8 mouse cellular contexts compared by ENCODE assay signal in genomic region chr13:111461424-111461823, GRCm38 (mm10). TPM values are rescaled to one million over a fixed set of nuclear protein-coding genes. Genes with fewer than 3 reads are reported as not detected.
DNase-seq lines count a peak whose midpoint lies in the region; ATAC-seq and TF ChIP-seq lines count a peak whose summit lies in the region.

No protein-coding gene starts in this region.

- TF ChIP-seq CTCF in heart, adult 2 months (IDR thresholded peaks at IDR 0.05), result peak; percentile 92

- no peak overlapping the region for H3K27ac ChIP-seq in heart, adult 2 months
- H3K27ac ChIP-seq in heart, embryonic 10.5 days, result no peak overlapping the region
- H3K27ac ChIP-seq in midbrain, embryonic 12.5 days (replicated peaks), result no peak overlapping the region
- no peak overlapping the region for H3K27ac ChIP-seq in midbrain, embryonic 10.5 days (replicated peaks)

- H3K9ac ChIP-seq in heart, adult 2 months (ENCODE audit: low read depth, low read length), result no peak overlapping the region
- no peak overlapping the region for H3K9ac ChIP-seq in midbrain, embryonic 12.5 days (replicated peaks)

- no peak for DNase-seq in heart, adult 2 months
- DNase-seq in heart, embryonic 10.5 days (ENCODE audit: low spot score), result no peak
- DNase-seq in midbrain, embryonic 10.5 days (ENCODE audit: low spot score), result no peak
- peak; percentile 20 for DNase-seq in fibroblast of lung, adult 2 months (ENCODE audit: low read depth)
- DNase-seq in testis, postnatal 10 days (ENCODE audit: low spot score), result no peak
- DNase-seq in adrenal gland, adult 8-10 months, result no peak

- H3K36me3 ChIP-seq in heart, adult 2 months (ENCODE audit: control insufficient read depth, insufficient read depth, low read length), result peaks cover 24% of the 10 kb centered on the region
- peaks cover 27% of the 10 kb centered on the region for H3K36me3 ChIP-seq in heart, embryonic 10.5 days
- H3K36me3 ChIP-seq in midbrain, embryonic 12.5 days, result peaks cover 6% of the 10 kb centered on the region; the same call in 1 of the 2 replicates
- H3K36me3 ChIP-seq in midbrain, embryonic 10.5 days, result peaks cover 36% of the 10 kb centered on the region

- no peak overlapping the region for H3K4me3 ChIP-seq in heart, adult 2 months
- H3K4me3 ChIP-seq in heart, embryonic 10.5 days, result no peak overlapping the region
- H3K4me3 ChIP-seq in midbrain, embryonic 12.5 days, result no peak overlapping the region
- no peak overlapping the region for H3K4me3 ChIP-seq in midbrain, embryonic 10.5 days

- no peak overlapping the region for H3K4me2 ChIP-seq in midbrain, embryonic 12.5 days (replicated peaks)

- no peak for TF ChIP-seq POLR2A in heart, adult 2 months (IDR thresholded peaks at IDR 0.05; ENCODE audit: insufficient read depth, low read depth, low read length)

- H3K4me1 ChIP-seq in heart, adult 2 months (ENCODE audit: control insufficient read depth, insufficient read depth, low read length), result peaks cover 2% of the 10 kb centered on the region
- H3K4me1 ChIP-seq in heart, embryonic 10.5 days, result peaks cover 7% of the 10 kb centered on the region
- no peaks in the 10 kb centered on the region for H3K4me1 ChIP-seq in midbrain, embryonic 12.5 days
- H3K4me1 ChIP-seq in midbrain, embryonic 10.5 days, result no peaks in the 10 kb centered on the region

- H3K27me3 ChIP-seq in heart, adult 2 months (ENCODE audit: control insufficient read depth, insufficient read depth, low read length), result no peaks in the 10 kb centered on the region
- no peaks in the 10 kb centered on the region for H3K27me3 ChIP-seq in heart, embryonic 10.5 days (ENCODE audit: insufficient read depth, poor library complexity, severe bottlenecking)
- H3K27me3 ChIP-seq in midbrain, embryonic 12.5 days, result no peaks in the 10 kb centered on the region
- H3K27me3 ChIP-seq in midbrain, embryonic 10.5 days (ENCODE audit: low read depth, poor library complexity, severe bottlenecking), result no peaks in the 10 kb centered on the region

- 0 out of 2 replicates have a peak, but pooled peaks have one; percentile 16 for ATAC-seq in midbrain, embryonic 12.5 days (ENCODE audit: low FRiP score, low read depth)
- peak; percentile 88 for ATAC-seq in neutrophil, adult 5-6 weeks (ENCODE audit: extremely low read depth, insufficient number of reproducible peaks, low FRiP score, poor library complexity, severe bottlenecking)

- no peaks in the 10 kb centered on the region for H3K9me3 ChIP-seq in heart, embryonic 10.5 days
- no peaks in the 10 kb centered on the region for H3K9me3 ChIP-seq in midbrain, embryonic 12.5 days
- no peaks in the 10 kb centered on the region for H3K9me3 ChIP-seq in midbrain, embryonic 10.5 days (replicated peaks)

- TF ChIP-seq EP300 in heart, adult 2 months (IDR thresholded peaks at IDR 0.05; ENCODE audit: insufficient read depth, low read depth, low read length), result no peak

- H3K79me2 ChIP-seq in heart, adult 2 months (replicated peaks; ENCODE audit: control insufficient read depth, insufficient read depth, low read length), result peaks cover 6% of the 10 kb centered on the region

- 0% methylated on average over 1 of the region's 1 CpGs for WGBS in heart, adult 2 months
- WGBS in heart, embryonic 10.5 days, result 7% methylated on average over 1 of the region's 1 CpGs
- 3% methylated on average over 1 of the region's 1 CpGs for WGBS in midbrain, embryonic 12.5 days
- WGBS in midbrain, embryonic 10.5 days, result 25% methylated on average over 1 of the region's 1 CpGs

- intact Hi-C loops in heart, adult 2 months (cut with DNase I), result loop anchor here (1.0 to 5.0 kb wide), 2 partner anchors 281 to 801 kb away; no protein-coding TSS in a partner anchor

RNA-seq across cellular contexts. Expression of gene Gpbp1, which starts 28.5 kb away (rescaled TPM):
- total RNA-seq in heart, adult 2 months (2021), result 10 to 100 TPM; 49.1 to 50.9 TPM
- polyA plus RNA-seq in heart, adult 2 months (2012; rRNA removed), result 4.4 and 11.2 TPM in 2 replicates
- polyA plus RNA-seq in heart, embryonic 10.5 days (2016; fragmentation: Nextera tagmentation; extraction: Ambion mirVana), result 62.5 and 75.2 TPM in 2 replicates
- 123 and 134 TPM in 2 replicates for polyA plus RNA-seq in midbrain, embryonic 12.5 days (2016; fragmentation: Nextera tagmentation; extraction: Ambion mirVana)
- polyA plus RNA-seq in midbrain, embryonic 10.5 days (2016; fragmentation: Nextera tagmentation; extraction: Ambion mirVana), result 97.9 and 102 TPM in 2 replicates
- total RNA-seq in neutrophil, adult 5-6 weeks (2017), result 245 and 281 TPM in 2 replicates
- total RNA-seq in adrenal gland, adult 8-10 months (2022), result 10 to 100 TPM; 68.5 to 95.7 (median 88.4) TPM
